Mouse (Mus musculus) CH12.LX (cell line): ENCODE data around the gene Ski. TPM values are rescaled to one million over a fixed set of nuclear protein-coding genes. Genes with fewer than 3 reads are reported as not detected.
A peak's percentile ranks its signal among the peaks of the same experiment; 100 is the strongest.

Experiments
- DNase-seq: peaks from one replicate; pipeline ENCODE4 v3.0.0-alpha.2; 2013; ENCODE audit errors: extremely low read depth
- H3K27ac ChIP-seq: 2 replicates; pipeline ENCODE4 v1.5.1; 2012; ENCODE audit warnings: low read depth, mild to moderate bottlenecking, control low read depth, moderate library complexity; ENCODE audit not compliant: insufficient read depth
- H3K27me3 ChIP-seq: replicated peaks from 2 replicates; pipeline ENCODE3; 2012; ENCODE audit warnings: inconsistent platforms
- H3K36me3 ChIP-seq, 2 experiments: replicated peaks in 1 of 2; 2 replicates each; pipeline versions ENCODE3 to v1.6.1; 2012; ENCODE audit warnings: inconsistent platforms in 1 of 2, low read length in 1 of 2, mild to moderate bottlenecking in 1 of 2, mixed read lengths in 1 of 2, moderate library complexity in 1 of 2; ENCODE audit not compliant: control insufficient read depth in 1 of 2, insufficient read depth in 1 of 2
- H3K4me1 ChIP-seq, 2 experiments: 2 replicates each; pipeline ENCODE4 v1.6.1; 2012; ENCODE audit warnings: inconsistent platforms in 1 of 2, moderate library complexity in 1 of 2; ENCODE audit not compliant: insufficient read depth in 2 of 2, control insufficient read depth in 1 of 2
- H3K4me2 ChIP-seq: 2 replicates; pipeline ENCODE4 v1.6.1; 2012; ENCODE audit warnings: low read depth, mild to moderate bottlenecking, control low read depth; ENCODE audit not compliant: poor library complexity, insufficient read depth, severe bottlenecking
- H3K4me3 ChIP-seq, 3 experiments: fragments of 150-350 bp in 1 of 3; sonication (generic) in 1 of 3; replicated peaks in 1 of 3; 2 replicates each; pipeline versions ENCODE3 to v1.5.1; 2011 to 2012; ENCODE audit warnings: low read depth in 2 of 3, low read length in 2 of 3, mild to moderate bottlenecking in 2 of 3, moderate library complexity in 2 of 3, control low read depth in 1 of 3, improper control_type of control experiment in 1 of 3, inconsistent platforms in 1 of 3, mixed read lengths in 1 of 3; ENCODE audit not compliant: poor library complexity in 1 of 3
- H3K79me2 ChIP-seq: replicated peaks from 2 replicates; pipeline ENCODE4 v1.6.1; 2012; ENCODE audit warnings: mild to moderate bottlenecking, moderate library complexity; ENCODE audit not compliant: control insufficient read depth, poor library complexity, insufficient read depth, severe bottlenecking; ENCODE audit errors: extremely low read depth
- H3K9ac ChIP-seq: 2 replicates; pipeline ENCODE4 v1.6.1; 2012; ENCODE audit warnings: low read depth, mild to moderate bottlenecking, control low read depth, moderate library complexity; ENCODE audit not compliant: insufficient read depth
- H3K9me3 ChIP-seq: replicated peaks from 2 replicates; pipeline ENCODE3; 2012; ENCODE audit warnings: low read length, inconsistent platforms, mixed read lengths
- BHLHE40 ChIP-seq: IDR thresholded peaks from 2 replicates; pipeline ENCODE4 v1.6.1; 2011; ENCODE audit warnings: mild to moderate bottlenecking, low read depth, low read length, improper control_type of control experiment
- CHD1 ChIP-seq: IDR thresholded peaks from 2 replicates; pipeline ENCODE4 v1.6.1; 2012; ENCODE audit warnings: low read depth, low read length, improper control_type of control experiment, inconsistent platforms
- CHD2 ChIP-seq: IDR thresholded peaks from 2 replicates; pipeline ENCODE4 v1.6.1; 2011; ENCODE audit warnings: low read length, improper control_type of control experiment
- CTCF ChIP-seq, 2 experiments: IDR thresholded peaks in 1 of 2; conservative IDR thresholded peaks in 1 of 2; 2 replicates each; pipeline ENCODE4 v1.5.1; 2011 to 2012; ENCODE audit warnings: low read depth in 2 of 2, low read length in 2 of 2, improper control_type of control experiment in 1 of 2, inconsistent platforms in 1 of 2, mild to moderate bottlenecking in 1 of 2, moderate library complexity in 1 of 2
- E2F4 ChIP-seq: IDR thresholded peaks from 2 replicates; pipeline ENCODE4 v1.6.1; 2011; ENCODE audit warnings: low read depth, low read length, improper control_type of control experiment; ENCODE audit not compliant: insufficient replicate concordance
- ELF1 ChIP-seq: IDR thresholded peaks from 2 replicates; pipeline ENCODE4 v1.6.1; 2014; ENCODE audit warnings: low read depth, mild to moderate bottlenecking, inconsistent platforms, low read length, improper control_type of control experiment
- EP300 ChIP-seq: IDR thresholded peaks from 2 replicates; pipeline ENCODE4 v1.6.1; 2011; ENCODE audit warnings: low read length, improper control_type of control experiment
- ETS1 ChIP-seq: conservative IDR thresholded peaks from 2 replicates; pipeline ENCODE4 v1.6.1; 2012; ENCODE audit warnings: low read depth, mild to moderate bottlenecking, inconsistent platforms, low read length, improper control_type of control experiment, moderate library complexity
- GABPA ChIP-seq: IDR thresholded peaks from 2 replicates; pipeline ENCODE4 v1.6.1; 2012; ENCODE audit warnings: low read depth, low read length, improper control_type of control experiment, inconsistent platforms; ENCODE audit not compliant: insufficient replicate concordance
- HCFC1 ChIP-seq: IDR thresholded peaks from 2 replicates; pipeline ENCODE4 v1.6.1; 2012; ENCODE audit warnings: low read depth, mild to moderate bottlenecking, inconsistent platforms, low read length, improper control_type of control experiment
- IRF4 ChIP-seq: IDR thresholded peaks from 2 replicates; pipeline ENCODE4 v1.6.1; 2014; ENCODE audit warnings: low read depth, mild to moderate bottlenecking, inconsistent platforms, low read length, improper control_type of control experiment
- JUN ChIP-seq: IDR thresholded peaks from 2 replicates; pipeline ENCODE4 v1.6.1; 2011; ENCODE audit warnings: low read depth, mild to moderate bottlenecking, low read length, improper control_type of control experiment, moderate library complexity; ENCODE audit not compliant: insufficient read depth
- JUND ChIP-seq: conservative IDR thresholded peaks from 2 replicates; pipeline ENCODE4 v1.6.1; 2011; ENCODE audit warnings: low read depth, low read length, improper control_type of control experiment
- KAT2A ChIP-seq: IDR thresholded peaks from 2 replicates; pipeline ENCODE4 v1.6.1; 2012; ENCODE audit warnings: low read length, improper control_type of control experiment, inconsistent platforms; ENCODE audit not compliant: insufficient replicate concordance
- MAFK ChIP-seq: IDR thresholded peaks from 2 replicates; pipeline ENCODE4 v1.6.1; 2011; ENCODE audit warnings: low read length, improper control_type of control experiment; ENCODE audit not compliant: insufficient replicate concordance
- MEF2A ChIP-seq: IDR thresholded peaks from 2 replicates; pipeline ENCODE4 v1.6.1; 2014; ENCODE audit warnings: low read depth, mild to moderate bottlenecking, inconsistent platforms, low read length, improper control_type of control experiment, borderline replicate concordance
- MYC ChIP-seq: IDR thresholded peaks from 2 replicates; pipeline ENCODE4 v1.6.1; 2011; ENCODE audit warnings: low read depth, mild to moderate bottlenecking, improper control_type of control experiment, low read length
- NRF1 ChIP-seq: IDR thresholded peaks from 2 replicates; pipeline ENCODE4 v1.6.1; 2014; ENCODE audit warnings: low read depth, mild to moderate bottlenecking, inconsistent platforms, low read length, improper control_type of control experiment, moderate library complexity
- POLR2A ChIP-seq: IDR thresholded peaks from 2 replicates; pipeline ENCODE4 v1.6.1; 2011; ENCODE audit warnings: low read depth, mild to moderate bottlenecking, improper control_type of control experiment, low read length
- POLR2AphosphoS2 ChIP-seq: IDR thresholded peaks from 2 replicates; pipeline ENCODE4 v1.6.1; 2011; ENCODE audit warnings: low read depth, low read length, improper control_type of control experiment
- RAD21 ChIP-seq: IDR thresholded peaks from 2 replicates; pipeline ENCODE4 v1.6.1; 2011; ENCODE audit warnings: low read depth, mild to moderate bottlenecking, low read length, improper control_type of control experiment, moderate library complexity
- RCOR1 ChIP-seq: conservative IDR thresholded peaks from 2 replicates; pipeline ENCODE4 v1.6.1; 2012; ENCODE audit warnings: low read depth, mild to moderate bottlenecking, inconsistent platforms, low read length, improper control_type of control experiment
- SIN3A ChIP-seq: IDR thresholded peaks from 2 replicates; pipeline ENCODE4 v1.6.1; 2012; ENCODE audit warnings: low read length, improper control_type of control experiment, inconsistent platforms
- TBP ChIP-seq: conservative IDR thresholded peaks from 2 replicates; pipeline ENCODE4 v1.6.1; 2011; ENCODE audit warnings: low read depth, low read length, improper control_type of control experiment
- TCF12 ChIP-seq: IDR thresholded peaks from 2 replicates; pipeline ENCODE4 v1.6.1; 2014; ENCODE audit warnings: low read depth, mild to moderate bottlenecking, inconsistent platforms, low read length, improper control_type of control experiment
- UBTF ChIP-seq: IDR thresholded peaks from 2 replicates; pipeline ENCODE4 v1.6.1; 2012; ENCODE audit warnings: low read depth, mild to moderate bottlenecking, inconsistent platforms, low read length, improper control_type of control experiment, moderate library complexity
- USF1 ChIP-seq: IDR thresholded peaks from 2 replicates; pipeline ENCODE4 v1.6.1; 2014; ENCODE audit warnings: low read depth, mild to moderate bottlenecking, inconsistent platforms, low read length, improper control_type of control experiment
- USF2 ChIP-seq: conservative IDR thresholded peaks from 2 replicates; pipeline ENCODE4 v1.6.1; 2011; ENCODE audit warnings: low read depth, low read length, improper control_type of control experiment
- ZC3H11A ChIP-seq: IDR thresholded peaks from 2 replicates; pipeline ENCODE4 v1.6.1; 2012; ENCODE audit warnings: low read depth, mild to moderate bottlenecking, inconsistent platforms, low read length, improper control_type of control experiment
- ZNF384 ChIP-seq: IDR thresholded peaks from 2 replicates; pipeline ENCODE4 v1.6.1; 2012; ENCODE audit warnings: low read depth, low read length, improper control_type of control experiment, inconsistent platforms
- dilution Hi-C: fragments of 300-500 bp; cut with MboI; formaldehyde crosslinking; loops from 2 replicates; pipeline ENCODE4 v1.14.3; 2020; ENCODE audit warnings: low sequenced_read_pairs; ENCODE audit not compliant: extremely low pct_unique_long_range_greater_than_20kb, extremely low pct_ligation_motif_present
- in situ Hi-C: fragments of 300-500 bp; cut with MboI; formaldehyde crosslinking; loops from 3 replicates; pipeline ENCODE4 v1.14.3; 2019; ENCODE audit warnings: low sequenced_read_pairs, low pct_ligation_motif_present, low pct_unique_long_range_greater_than_20kb, mixed read lengths
- polyA plus RNA-seq: library from polyadenylated mRNA; unstranded; fragments of >175 nt; gene quantifications from 2 replicates; pipeline ENCODE4 v1.2.1, GENCODE M21; 2012; ENCODE audit warnings: low read depth; ENCODE audit not compliant: insufficient read length
- total RNA-seq, 2 experiments: library from RNA; depleted of rRNA; stranded (reverse); fragments of 300-350 nt in 1 of 2; fragments of >200 nt in 1 of 2; gene quantifications; 2 replicates each; pipeline ENCODE4 v1.2.3; 2012 to 2014

Ski gene
- total and polyA plus RNA-seq, 3 experiments, result 4.1 to 17.9 (median 10.1) TPM

DNA sequence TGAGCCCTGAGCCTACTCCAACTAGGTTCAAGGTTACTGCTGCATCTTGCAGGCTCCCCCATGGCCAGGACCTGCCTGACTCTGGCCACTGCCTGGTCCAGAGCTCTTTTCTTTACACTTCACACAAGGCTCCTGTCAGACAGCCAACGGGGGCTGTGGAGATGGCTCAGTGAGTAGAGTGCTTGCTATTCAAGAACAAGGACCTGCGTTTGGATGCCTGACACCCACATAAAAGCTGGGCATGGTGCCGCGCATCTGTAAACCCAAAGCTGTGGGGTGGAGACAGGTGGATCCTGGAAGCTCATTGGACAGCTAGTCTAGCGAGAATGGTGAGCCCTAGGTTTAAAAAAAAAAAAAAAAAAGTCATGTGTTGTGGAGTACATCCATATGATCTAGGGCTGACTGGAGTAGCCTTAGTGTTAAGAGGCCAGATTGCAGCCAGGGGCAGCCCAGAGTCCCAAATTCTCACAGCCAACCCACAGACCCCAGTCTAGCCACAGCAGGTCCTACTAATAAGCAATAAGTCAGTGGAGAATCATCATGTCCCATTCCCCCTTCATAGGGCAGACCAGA lies 50.3 kb downstream of the Ski start:
- Histone ChIP-seq H3K9ac (peak overlapping the region; percentile 43), H3K27me3 (no peaks in the 10 kb centered on the region), H3K79me2 (peaks cover 70% of the 10 kb centered on the region), H3K4me3 (no peak overlapping the region), H3K9me3 (no peaks in the 10 kb centered on the region), H3K27ac (peak overlapping the region; percentile 87; the same call in 1 of the 2 replicates), H3K36me3 (peaks cover 0 to 28% of the 10 kb centered on the region in 2 experiments), H3K4me2 (peak overlapping the region; percentile 74), H3K4me1 (peaks cover 39 to 94% of the 10 kb centered on the region in 2 experiments)
- dilution Hi-C loops (no loop called here), in situ Hi-C loops (no loop called here)
- no peak for TF ChIP-seq ETS1
- peak; percentile 78 for TF ChIP-seq ZNF384
- no peak for DNase-seq

DNA sequence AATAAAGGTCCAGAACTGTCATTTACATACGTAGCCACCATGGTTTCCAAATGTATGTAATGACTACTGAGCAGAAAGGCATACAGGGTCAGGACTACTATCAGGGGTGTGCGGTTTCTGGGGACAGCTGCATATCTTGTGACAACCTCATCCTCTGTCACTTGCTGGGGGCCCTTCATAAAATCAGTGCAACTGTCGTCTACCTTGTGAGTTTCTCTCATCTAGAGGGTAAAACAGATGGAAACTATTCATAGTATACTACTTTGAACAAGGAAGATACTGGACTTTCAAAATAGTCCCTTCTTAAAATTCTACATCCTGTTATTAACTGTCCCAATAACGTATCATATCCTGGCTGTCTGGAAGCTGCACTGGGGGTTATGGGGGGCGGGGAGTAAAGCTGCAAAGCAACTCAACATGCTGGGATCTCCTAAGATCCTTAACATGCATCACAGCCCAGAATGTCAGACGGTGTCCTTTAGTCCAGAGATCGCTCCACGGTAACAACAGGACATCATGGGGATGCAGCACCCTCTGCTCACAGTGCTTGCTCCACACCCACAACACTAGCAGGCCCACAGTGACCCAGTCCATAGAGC lies 51.7 kb downstream of the Ski start:
- DNase-seq, result peak; percentile 61
- H3K79me2 ChIP-seq, result peaks cover 76% of the 10 kb centered on the region
- no peaks in the 10 kb centered on the region for H3K9me3 ChIP-seq
- H3K4me1 ChIP-seq, result peaks cover 33 to 94% of the 10 kb centered on the region in 2 experiments
- in situ Hi-C loops, result no loop called here
- peak overlapping the region; percentile 74 for H3K4me2 ChIP-seq
- peak overlapping the region; percentile 39 to 44 (median 39) for H3K4me3 ChIP-seq
- peak overlapping the region; percentile 87 for H3K27ac ChIP-seq
- dilution Hi-C loops, result no loop called here
- H3K9ac ChIP-seq, result peak overlapping the region; percentile 43
- H3K27me3 ChIP-seq, result no peaks in the 10 kb centered on the region
- peaks cover 0 to 26% of the 10 kb centered on the region in 2 experiments for H3K36me3 ChIP-seq
- TF ChIP-seq BHLHE40 (peak; percentile 82), CHD2 (0 out of 2 replicates have a peak, but pooled peaks have one; percentile 57), CTCF (conservative IDR thresholded peaks at IDR 0.05 in 1 of 2, IDR thresholded peaks at IDR 0.05 in 1 of 2; ENCODE audit: low read depth in 2 of 2, low read length in 2 of 2) (no peak), USF1 (no peak), POLR2A (no peak), JUND (peak; percentile 23; the same call in 1 of the 2 replicates), E2F4 (no peak), HCFC1 (no peak; the same call in 1 of the 2 replicates), UBTF (no peak), ELF1 (no peak), EP300 (peak; percentile 89), USF2 (no peak), MAFK (no peak; the same call in 1 of the 2 replicates), RCOR1 (0 out of 2 replicates have a peak, but pooled peaks have one; percentile 59), ZC3H11A (no peak), SIN3A (peak; percentile 66; the same call in 1 of the 2 replicates), TCF12 (peak; percentile 73; the same call in 1 of the 2 replicates), CHD1 (no peak), MEF2A (peak; percentile 66; the same call in 1 of the 2 replicates), NRF1 (no peak), POLR2AphosphoS2 (no peak), RAD21 (no peak), MYC (no peak; the same call in 1 of the 2 replicates), KAT2A (no peak), JUN (no peak), TBP (no peak), GABPA (no peak), ZNF384 (no peak), IRF4 (peak; percentile 42; the same call in 1 of the 2 replicates)
